Mouse (Mus musculus) hindbrain, embryonic 16.5 days (tissue): ENCODE data around the gene Rccd1. TPM values are rescaled to one million over a fixed set of nuclear protein-coding genes. Genes with fewer than 3 reads are reported as not detected.

Source experiments
- ATAC-seq: fragments of 200-750 bp; cut with Nextera tagmentation; 2 replicates; pipeline ENCODE4 v1.8.0; 2017; ENCODE audit warnings: moderate TSS enrichment, moderate library complexity
- H3K27ac ChIP-seq: fragments of 300-500 bp; sonication (generic); 2 replicates; pipeline ENCODE4 v1.5.1; 2014; ENCODE audit warnings: low read depth, mild to moderate bottlenecking, control low read depth, low read length, moderate library complexity
- H3K27me3 ChIP-seq: fragments of 300-500 bp; sonication (generic); replicated peaks from 2 replicates; pipeline ENCODE4 v1.6.1; 2014; ENCODE audit warnings: low read length; ENCODE audit not compliant: control insufficient read depth, insufficient read depth
- H3K36me3 ChIP-seq: fragments of 300-500 bp; sonication (generic); 2 replicates; pipeline ENCODE4 v1.6.1; 2014; ENCODE audit warnings: mild to moderate bottlenecking, low read length, moderate library complexity, mixed read lengths; ENCODE audit not compliant: control insufficient read depth, insufficient read depth
- H3K4me1 ChIP-seq: fragments of 300-500 bp; sonication (generic); 2 replicates; pipeline ENCODE4 v1.6.1; 2014; ENCODE audit warnings: low read depth, low read length; ENCODE audit not compliant: control insufficient read depth, insufficient read depth
- H3K4me2 ChIP-seq: fragments of 300-500 bp; sonication (generic); 2 replicates; pipeline ENCODE4 v1.6.1; 2014; ENCODE audit warnings: mild to moderate bottlenecking, low read length, control low read depth, moderate library complexity
- H3K4me3 ChIP-seq: fragments of 300-500 bp; sonication (generic); 2 replicates; pipeline ENCODE4 v1.5.1; 2014; ENCODE audit warnings: mild to moderate bottlenecking, low read length, control low read depth, moderate library complexity
- H3K9ac ChIP-seq: fragments of 300-500 bp; sonication (generic); 2 replicates; pipeline ENCODE4 v1.6.1; 2014; ENCODE audit warnings: low read depth, mild to moderate bottlenecking, control low read depth, low read length, moderate library complexity
- H3K9me3 ChIP-seq: fragments of 300-500 bp; sonication (generic); 2 replicates; pipeline ENCODE4 v1.6.1; 2014; ENCODE audit warnings: mild to moderate bottlenecking, low read length, moderate library complexity; ENCODE audit not compliant: control insufficient read depth
- WGBS: fragments of 180-500 bp; shearing (Covaris S2); extraction: QIAGEN DNeasy Blood & Tissue Kit; methylation state at CpG from one replicate; pipeline ENCODE4 v1.1.7; 2014; 5-methylcytosine and 5-hydroxymethylcytosine counted together
- polyA plus RNA-seq: library from polyadenylated mRNA; unstranded; fragments of >200 nt; fragmentation: Nextera tagmentation; extraction: Ambion mirVana; gene quantifications from 2 replicates; pipeline ENCODE4 v1.2.1, GENCODE M21; 2015

The Rccd1 gene
- polyA plus RNA-seq, 1 experiment from 2014 or later, result 11.5 TPM

- Histone ChIP-seq H3K4me3 (no peak overlapping the region), H3K9me3 (no peaks in the 10 kb centered on the region), H3K4me1 (peaks cover 19% of the 10 kb centered on the region), H3K36me3 (peaks cover 29% of the 10 kb centered on the region), H3K9ac (no peak overlapping the region), H3K27ac (no peak overlapping the region), H3K27me3 (no peaks in the 10 kb centered on the region; the same call in 1 of the 2 replicates), H3K4me2 (no peak overlapping the region)
- WGBS, result 94% methylated on average over 12 of the region's 12 CpGs
- ATAC-seq, result no peak
Observed at GRCm38 (mm10) chr7:80264606-80265005, 59.6 kb downstream of the Rccd1 start.

GRCm38 (mm10) chr7:80261372-80261990, 62.8 kb downstream of the Rccd1 start:
- WGBS, result 2% methylated on average over 32 of the region's 32 CpGs
- Histone ChIP-seq H3K27me3 (peaks cover 14% of the 10 kb centered on the region), H3K36me3 (peaks cover 22% of the 10 kb centered on the region), H3K4me1 (peaks cover 11% of the 10 kb centered on the region), H3K4me2 (peak overlapping the region; percentile 83), H3K9me3 (no peaks in the 10 kb centered on the region), H3K4me3 (peak overlapping the region; percentile 94), H3K27ac (peak overlapping the region; percentile 84), H3K9ac (peak overlapping the region; percentile 87)
- peak; percentile 80 for ATAC-seq

GRCm38 (mm10) chr7:80260625-80261371, 63.5 kb downstream of the Rccd1 start, which contains the start of gene Ngrn:
Gene Ngrn, plus strand, starts transcription at chr7:80261215.
- H3K4me3 ChIP-seq, result peak within 1 kb of the TSS; percentile 94
- H3K27ac ChIP-seq, result peak within 1 kb of the TSS; percentile 84
- peak within 1 kb of the TSS; percentile 83 for H3K4me2 ChIP-seq
- WGBS, result 26% methylated on average over 40 of the region's 40 CpGs
- H3K36me3 ChIP-seq, result peaks cover 16% of the 10 kb centered on the region
- peaks cover 14% of the 10 kb centered on the region for H3K27me3 ChIP-seq
- peaks cover 11% of the 10 kb centered on the region for H3K4me1 ChIP-seq
- no peaks in the 10 kb centered on the region for H3K9me3 ChIP-seq
- H3K9ac ChIP-seq, result peak within 1 kb of the TSS; percentile 87
- ATAC-seq, result peak; percentile 94

DNA sequence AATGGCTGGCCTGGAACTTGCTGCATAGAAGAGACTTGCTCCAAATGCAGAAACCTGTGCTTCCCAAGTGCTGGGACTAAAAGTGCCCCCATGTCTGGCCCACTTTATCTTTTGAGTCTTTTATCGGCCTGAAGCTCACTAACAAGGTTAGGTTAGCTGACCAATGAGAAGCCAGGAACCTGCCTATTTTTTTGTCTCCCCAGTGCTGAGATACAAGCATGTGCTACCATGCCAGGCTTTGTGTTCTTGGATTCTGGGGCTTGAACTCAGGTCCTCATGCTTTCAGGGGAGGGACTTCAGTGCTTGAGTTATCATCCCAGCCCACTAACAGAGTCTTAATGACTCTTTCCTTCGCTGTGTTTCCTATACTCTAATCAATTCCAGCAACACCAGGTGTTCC, 66.5 kb downstream of the Rccd1 start:
- H3K4me3 ChIP-seq, result no peak overlapping the region
- no peaks in the 10 kb centered on the region for H3K36me3 ChIP-seq
- peaks cover 16% of the 10 kb centered on the region for H3K27me3 ChIP-seq
- ATAC-seq, result no peak
- 79% methylated on average over 2 of the region's 2 CpGs for WGBS
- no peak overlapping the region for H3K27ac ChIP-seq
- H3K4me2 ChIP-seq, result no peak overlapping the region
- H3K4me1 ChIP-seq, result peaks cover 11% of the 10 kb centered on the region
- no peak overlapping the region for H3K9ac ChIP-seq
- H3K9me3 ChIP-seq, result no peaks in the 10 kb centered on the region

DNA sequence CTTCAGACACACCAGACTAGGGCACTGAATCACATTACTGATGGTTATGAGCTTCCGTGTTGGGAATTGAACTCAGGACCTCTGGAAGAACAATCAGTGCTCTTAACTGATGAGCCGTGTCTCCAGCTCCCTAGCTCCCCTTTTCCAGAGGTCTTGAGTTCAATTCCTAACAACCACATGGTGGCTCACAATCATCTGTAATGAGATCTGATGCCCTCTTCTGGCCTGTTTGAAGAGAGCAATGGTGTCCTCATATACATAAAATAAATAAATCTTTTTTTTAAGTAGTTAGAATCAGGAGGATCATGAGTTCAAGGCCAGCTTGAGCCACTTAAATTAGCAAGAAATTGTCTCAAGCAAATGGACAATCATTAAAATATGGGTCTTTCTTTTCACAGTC, 68.3 kb downstream of the Rccd1 start:
- 0 out of 2 replicates have a peak, but pooled peaks cover 4% of the 10 kb centered on the region for H3K4me1 ChIP-seq
- H3K36me3 ChIP-seq, result no peaks in the 10 kb centered on the region
- 73% methylated on average over 2 of the region's 2 CpGs for WGBS
- H3K4me3 ChIP-seq, result no peak overlapping the region
- H3K9me3 ChIP-seq, result no peaks in the 10 kb centered on the region
- ATAC-seq, result no peak
- no peak overlapping the region for H3K4me2 ChIP-seq
- peaks cover 16% of the 10 kb centered on the region for H3K27me3 ChIP-seq
- H3K9ac ChIP-seq, result no peak overlapping the region
- H3K27ac ChIP-seq, result no peak overlapping the region

- H3K9ac ChIP-seq, result no peak overlapping the region
- H3K27me3 ChIP-seq, result peaks cover 2% of the 10 kb centered on the region; the same call in 1 of the 2 replicates
- no peaks in the 10 kb centered on the region for H3K9me3 ChIP-seq
- WGBS, result 84% methylated on average over 11 of the region's 11 CpGs
- no peak overlapping the region for H3K27ac ChIP-seq
- no peak overlapping the region for H3K4me3 ChIP-seq
- no peaks in the 10 kb centered on the region for H3K4me1 ChIP-seq
- H3K4me2 ChIP-seq, result no peak overlapping the region
- no peaks in the 10 kb centered on the region for H3K36me3 ChIP-seq
- no peak for ATAC-seq
Observed at GRCm38 (mm10) chr7:80252886-80253285, 71.4 kb downstream of the Rccd1 start.

DNA sequence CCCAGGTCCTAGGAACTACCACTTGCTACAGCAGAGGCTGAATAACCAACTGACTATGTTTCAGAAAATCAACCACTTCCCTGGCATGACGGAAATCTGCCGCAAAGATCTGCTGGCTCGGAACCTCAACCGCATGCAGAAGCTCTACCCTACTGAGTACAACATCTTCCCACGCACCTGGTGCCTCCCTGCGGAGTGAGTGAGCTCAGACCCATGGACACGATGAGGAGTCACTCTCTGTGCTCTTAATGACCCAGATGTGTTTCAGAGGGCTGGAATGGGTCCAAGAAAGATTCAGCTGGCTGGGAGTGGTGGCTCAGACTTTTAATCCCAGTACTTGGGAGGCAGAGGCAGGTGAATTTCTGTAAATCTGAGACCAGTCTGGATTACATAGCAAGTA, 71.8 kb downstream of the Rccd1 start:
- Histone ChIP-seq H3K4me2 (no peak overlapping the region), H3K4me1 (no peaks in the 10 kb centered on the region), H3K4me3 (no peak overlapping the region), H3K36me3 (no peaks in the 10 kb centered on the region), H3K27me3 (peaks cover 2% of the 10 kb centered on the region; the same call in 1 of the 2 replicates), H3K9ac (no peak overlapping the region), H3K9me3 (no peaks in the 10 kb centered on the region), H3K27ac (no peak overlapping the region)
- 73% methylated on average over 7 of the region's 7 CpGs for WGBS
- no peak for ATAC-seq

GRCm38 (mm10) chr7:80246859-80247258, 77.4 kb downstream of the Rccd1 start:
- peaks cover 3% of the 10 kb centered on the region; the same call in 1 of the 2 replicates for H3K4me1 ChIP-seq
- peak overlapping the region; percentile 75 for H3K4me2 ChIP-seq
- H3K9me3 ChIP-seq, result no peaks in the 10 kb centered on the region
- no peaks in the 10 kb centered on the region for H3K27me3 ChIP-seq
- peak overlapping the region; percentile 69 for H3K4me3 ChIP-seq
- H3K36me3 ChIP-seq, result no peaks in the 10 kb centered on the region
- no peak overlapping the region for H3K27ac ChIP-seq
- WGBS, result 68% methylated on average over 7 of the region's 7 CpGs
- no peak for ATAC-seq
- no peak overlapping the region; the same call in 1 of the 2 replicates for H3K9ac ChIP-seq

GRCm38 (mm10) chr7:80246148-80246721, 78.0 kb downstream of the Rccd1 start, which contains the start of gene Ttll13:
Gene Ttll13, plus strand, starts transcription at chr7:80246376.
- 0% methylated on average over 48 of the region's 48 CpGs for WGBS
- ATAC-seq, result peak; percentile 99

More at GRCm38 (mm10) chr7:80246148-80246721, 78.0 kb downstream of the Rccd1 start, which contains the start of gene Ttll13:
- H3K4me2 ChIP-seq, result peak within 1 kb of the TSS; percentile 75
- H3K9me3 ChIP-seq, result no peaks in the 10 kb centered on the region
- peak within 1 kb of the TSS; percentile 89 for H3K27ac ChIP-seq
- H3K27me3 ChIP-seq, result no peaks in the 10 kb centered on the region
- H3K4me1 ChIP-seq, result peaks cover 3% of the 10 kb centered on the region; the same call in 1 of the 2 replicates
- H3K36me3 ChIP-seq, result no peaks in the 10 kb centered on the region; the same call in 1 of the 2 replicates
- H3K4me3 ChIP-seq, result peak within 1 kb of the TSS; percentile 69
- peak within 1 kb of the TSS; percentile 76 for H3K9ac ChIP-seq
